Comparison of ENCODE assay signal across 8 mouse cellular contexts in the genomic region with DNA sequence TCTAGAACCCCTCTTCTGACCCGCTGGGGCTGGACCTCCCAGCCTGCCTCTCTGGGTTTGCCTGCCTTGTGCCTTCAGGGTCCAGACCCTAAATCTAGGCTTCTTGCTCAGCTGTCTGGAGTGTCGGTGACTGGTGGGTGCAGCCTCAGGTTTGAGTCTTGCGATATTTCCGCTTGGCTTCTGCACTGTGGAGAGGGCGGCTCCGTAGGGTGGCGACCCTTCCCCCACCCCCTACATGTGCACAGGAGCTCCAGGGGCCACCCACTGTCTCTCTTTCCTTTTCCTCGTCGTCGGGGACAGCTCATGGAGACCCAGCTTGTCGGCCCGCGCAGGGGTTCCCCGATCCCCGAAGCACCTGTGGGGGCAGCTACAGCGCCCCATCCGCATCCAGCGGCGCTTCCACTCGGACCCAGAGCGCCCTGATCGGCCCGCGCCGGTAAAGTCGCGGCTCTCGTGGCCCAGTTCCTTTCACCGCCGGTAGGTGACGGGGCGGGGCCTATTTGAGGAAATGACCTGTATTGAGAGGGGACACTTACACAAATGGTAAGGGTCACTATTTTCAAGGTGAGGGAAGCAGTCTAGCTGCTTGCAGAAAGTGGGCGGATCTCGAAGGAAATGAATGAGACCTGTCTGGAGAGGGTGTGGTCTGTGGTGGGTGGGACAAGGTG. TPM values are rescaled to one million over a fixed set of nuclear protein-coding genes. Genes with fewer than 3 reads are reported as not detected.
DNase-seq lines count a peak whose midpoint lies in the region; ATAC-seq lines count a peak whose summit lies in the region.

No protein-coding gene starts in this region.

- ATAC-seq in forebrain, embryonic 12.5 days (ENCODE audit: low FRiP score), result no peak
- ATAC-seq in limb, embryonic 15.5 days (ENCODE audit: insufficient number of reproducible peaks, low FRiP score, low TSS enrichment, low read depth), result no peak
- no peak; the same call in 1 of the 2 replicates for ATAC-seq in neural tube, embryonic 14.5 days (ENCODE audit: low read depth)

- peak overlapping the region; percentile 22; the same call in 1 of the 2 replicates for H3K4me3 ChIP-seq in forebrain, embryonic 12.5 days (replicated peaks)
- peak overlapping the region; percentile 24 for H3K4me3 ChIP-seq in limb, embryonic 15.5 days
- peak overlapping the region; percentile 1; the same call in 1 of the 2 replicates for H3K4me3 ChIP-seq in neural tube, embryonic 14.5 days (ENCODE audit: low read depth, low read length)

- WGBS in forebrain, embryonic 12.5 days, result 4% methylated on average over 34 of the region's 34 CpGs
- 4% methylated on average over 34 of the region's 34 CpGs for WGBS in limb, embryonic 15.5 days
- WGBS in neural tube, embryonic 14.5 days, result 5% methylated on average over 34 of the region's 34 CpGs

- peak overlapping the region; percentile 18; the same call in 1 of the 2 replicates for H3K9ac ChIP-seq in forebrain, embryonic 12.5 days
- H3K9ac ChIP-seq in limb, embryonic 15.5 days, result peak overlapping the region; percentile 21; the same call in 1 of the 2 replicates
- no peak overlapping the region for H3K9ac ChIP-seq in neural tube, embryonic 14.5 days (replicated peaks; ENCODE audit: low read depth, low read length)

- no peaks in the 10 kb centered on the region for H3K9me3 ChIP-seq in forebrain, embryonic 12.5 days
- H3K9me3 ChIP-seq in limb, embryonic 15.5 days, result no peaks in the 10 kb centered on the region
- no peaks in the 10 kb centered on the region for H3K9me3 ChIP-seq in neural tube, embryonic 14.5 days (ENCODE audit: control insufficient read depth, low read length)

- peak overlapping the region; percentile 44 for H3K4me2 ChIP-seq in forebrain, embryonic 12.5 days
- peak overlapping the region; percentile 47 for H3K4me2 ChIP-seq in limb, embryonic 15.5 days
- H3K4me2 ChIP-seq in neural tube, embryonic 14.5 days (ENCODE audit: low read depth, low read length), result 0 out of 2 replicates have a peak overlapping the region, but pooled peaks have one; percentile 24

- DNase-seq in embryo, embryonic 11 days, result peak; percentile 39
- DNase-seq in embryo, embryonic 10 days (ENCODE audit: low spot score), result no peak
- DNase-seq in B cell, adult 2 months, result peak; percentile 83
- DNase-seq in left cerebral cortex, adult 8-10 months (ENCODE audit: low spot score in 2 of 2), result no peak
- DNase-seq in urinary bladder, postnatal 36 days (ENCODE audit: low spot score in 2 of 2), result no peak

- H3K36me3 ChIP-seq in forebrain, embryonic 12.5 days (replicated peaks), result no peaks in the 10 kb centered on the region
- no peaks in the 10 kb centered on the region for H3K36me3 ChIP-seq in limb, embryonic 15.5 days
- no peaks in the 10 kb centered on the region for H3K36me3 ChIP-seq in neural tube, embryonic 14.5 days (ENCODE audit: control insufficient read depth, insufficient read depth, low read length)

- peaks cover 70% of the 10 kb centered on the region for H3K27me3 ChIP-seq in forebrain, embryonic 12.5 days
- H3K27me3 ChIP-seq in limb, embryonic 15.5 days, result peaks cover 71% of the 10 kb centered on the region
- peaks cover 5% of the 10 kb centered on the region; the same call in 1 of the 2 replicates for H3K27me3 ChIP-seq in neural tube, embryonic 14.5 days (ENCODE audit: control insufficient read depth, insufficient read depth, low read length)

- peaks cover 10% of the 10 kb centered on the region for H3K4me1 ChIP-seq in forebrain, embryonic 12.5 days
- peaks cover 7% of the 10 kb centered on the region for H3K4me1 ChIP-seq in limb, embryonic 15.5 days
- no peaks in the 10 kb centered on the region for H3K4me1 ChIP-seq in neural tube, embryonic 14.5 days (ENCODE audit: control insufficient read depth, insufficient read depth, low read length)

- no peak overlapping the region for H3K27ac ChIP-seq in forebrain, embryonic 12.5 days
- no peak overlapping the region for H3K27ac ChIP-seq in limb, embryonic 15.5 days
- no peak overlapping the region for H3K27ac ChIP-seq in neural tube, embryonic 14.5 days (ENCODE audit: low read depth, low read length)

RNA-seq across cellular contexts. Expression of a gene that starts 6.4 kb away (rescaled TPM):
- polyA plus RNA-seq in forebrain, embryonic 12.5 days (2016; fragmentation: Nextera tagmentation; extraction: Ambion mirVana), result 0.14 and 0.17 TPM in 2 replicates
- polyA plus RNA-seq in limb, embryonic 15.5 days (2015; fragmentation: Nextera tagmentation; extraction: Ambion mirVana), result 0.05 and 0.16 TPM in 2 replicates
- polyA plus RNA-seq in neural tube, embryonic 14.5 days (2014; fragmentation: Nextera tagmentation; extraction: Ambion mirVana), result 0.10 and 0.27 TPM in 2 replicates
- 1 to 10 TPM; 1.7 to 2.8 (median 2.2) TPM for total RNA-seq in left cerebral cortex, adult 8-10 months (2022)

RNA-seq across cellular contexts. Expression of a gene that starts 11.6 kb away (rescaled TPM):
- polyA plus RNA-seq in forebrain, embryonic 12.5 days (2016; fragmentation: Nextera tagmentation; extraction: Ambion mirVana), result not detected in 2 replicates
- polyA plus RNA-seq in limb, embryonic 15.5 days (2015; fragmentation: Nextera tagmentation; extraction: Ambion mirVana), result not detected in 2 replicates
- polyA plus RNA-seq in neural tube, embryonic 14.5 days (2014; fragmentation: Nextera tagmentation; extraction: Ambion mirVana), result not detected in 2 replicates
- total RNA-seq in left cerebral cortex, adult 8-10 months (2022), result not detected

RNA-seq across cellular contexts. Expression of a gene that starts 24.5 kb away (rescaled TPM):
- 87.8 and 95.4 TPM in 2 replicates for polyA plus RNA-seq in forebrain, embryonic 12.5 days (2016; fragmentation: Nextera tagmentation; extraction: Ambion mirVana)
- polyA plus RNA-seq in limb, embryonic 15.5 days (2015; fragmentation: Nextera tagmentation; extraction: Ambion mirVana), result 17.1 and 19.4 TPM in 2 replicates
- polyA plus RNA-seq in neural tube, embryonic 14.5 days (2014; fragmentation: Nextera tagmentation; extraction: Ambion mirVana), result 570 and 690 TPM in 2 replicates
- total RNA-seq in left cerebral cortex, adult 8-10 months (2022), result 100 to 1,000 TPM; 805 to 866 (median 821) TPM

RNA-seq across cellular contexts. Expression of a gene that starts 26.7 kb away (rescaled TPM):
- polyA plus RNA-seq in forebrain, embryonic 12.5 days (2016; fragmentation: Nextera tagmentation; extraction: Ambion mirVana), result 0.04 and 0.10 TPM in 2 replicates
- 0.04 TPM in 2 replicates for polyA plus RNA-seq in limb, embryonic 15.5 days (2015; fragmentation: Nextera tagmentation; extraction: Ambion mirVana)
- 0.13 TPM in 1 of 2 replicates, not detected in the other for polyA plus RNA-seq in neural tube, embryonic 14.5 days (2014; fragmentation: Nextera tagmentation; extraction: Ambion mirVana)
- under 1 TPM in 1 of 4 experiments, not detected in 3; 0.07 TPM for total RNA-seq in left cerebral cortex, adult 8-10 months (2022)

RNA-seq across cellular contexts. Expression of a gene that starts 30.8 kb away (rescaled TPM):
- 33.2 and 34.5 TPM in 2 replicates for polyA plus RNA-seq in forebrain, embryonic 12.5 days (2016; fragmentation: Nextera tagmentation; extraction: Ambion mirVana)
- 41.9 and 46.1 TPM in 2 replicates for polyA plus RNA-seq in limb, embryonic 15.5 days (2015; fragmentation: Nextera tagmentation; extraction: Ambion mirVana)
- 36.5 and 41.2 TPM in 2 replicates for polyA plus RNA-seq in neural tube, embryonic 14.5 days (2014; fragmentation: Nextera tagmentation; extraction: Ambion mirVana)
- total RNA-seq in left cerebral cortex, adult 8-10 months (2022), result 10 to 100 TPM; 31.0 to 39.0 (median 32.8) TPM

Comparison
In these comparisons a context has a peak if more than half of its experiments do, and no peak if none do; other contexts are left out.
1. DNase-seq: peak in embryo, embryonic 11 days (single experiment) and B cell, adult 2 months (2 of 2); none in embryo, embryonic 10 days (single experiment), left cerebral cortex, adult 8-10 months (0 of 2) and urinary bladder, postnatal 36 days (0 of 2).
2. Peak in every context shown above with its lines, with median percentiles within 50 percentile points of each other: H3K4me2 ChIP-seq and H3K4me3 ChIP-seq.